In the genomic region with DNA sequence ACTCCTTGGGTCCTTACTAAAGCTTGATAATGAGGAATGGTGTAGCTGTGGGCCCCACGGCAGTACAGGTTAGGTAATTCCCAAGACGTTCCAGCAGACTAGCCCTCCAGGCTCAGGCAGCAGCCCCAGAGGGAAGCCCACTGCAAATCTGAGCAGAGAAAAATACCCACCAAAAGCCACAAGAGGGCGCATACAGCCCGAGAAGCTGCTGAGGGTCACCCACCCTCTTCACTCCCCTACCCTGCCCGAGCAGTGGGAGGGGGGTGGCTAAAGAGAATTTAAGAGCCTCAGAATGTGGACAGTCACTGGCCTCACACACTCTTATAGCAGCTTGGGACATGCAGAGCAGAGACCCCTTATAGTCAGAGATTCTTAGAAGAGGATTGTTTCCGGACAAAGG, we compare ENCODE assay signal across 9 mouse cellular contexts. TPM values are rescaled to one million over a fixed set of nuclear protein-coding genes. Genes with fewer than 3 reads are reported as not detected.
DNase-seq lines count a peak whose midpoint lies in the region; ATAC-seq and TF ChIP-seq lines count a peak whose summit lies in the region.
"Had no signal": no experiment of that assay in that cellular context is flagged by ENCODE, and none has a peak within 500 bp of the region (broad histone marks: within the 10 kb centered on the region; RNA-seq: fewer than 3 reads in every experiment).

No protein-coding gene starts in this region.

- H3K9ac ChIP-seq in forebrain, embryonic 13.5 days: no peak overlapping the region
- no peak overlapping the region for H3K9ac ChIP-seq in neural tube, embryonic 12.5 days
- H3K9ac ChIP-seq: lung, embryonic 15.5 days had no signal

- no peak overlapping the region for H3K27ac ChIP-seq in kidney, adult 2 months (ENCODE audit: insufficient read depth, low read depth, low read length)
- H3K27ac ChIP-seq in forebrain, embryonic 13.5 days: no peak overlapping the region
- H3K27ac ChIP-seq in neural tube, embryonic 12.5 days: no peak overlapping the region
- H3K27ac ChIP-seq: lung, embryonic 15.5 days had no signal

- no peaks in the 10 kb centered on the region for H3K36me3 ChIP-seq in kidney, adult 2 months (ENCODE audit: control insufficient read depth, insufficient read depth, low read length)
- no peaks in the 10 kb centered on the region for H3K36me3 ChIP-seq in forebrain, embryonic 13.5 days (ENCODE audit: poor library complexity, severe bottlenecking)
- no peaks in the 10 kb centered on the region for H3K36me3 ChIP-seq in neural tube, embryonic 12.5 days
- H3K36me3 ChIP-seq: lung, embryonic 15.5 days had no signal

- no peaks in the 10 kb centered on the region for H3K27me3 ChIP-seq in kidney, adult 2 months (replicated peaks; ENCODE audit: control insufficient read depth, insufficient read depth, low read length)
- peaks cover 35% of the 10 kb centered on the region for H3K27me3 ChIP-seq in forebrain, embryonic 13.5 days
- H3K27me3 ChIP-seq in neural tube, embryonic 12.5 days (replicated peaks): peaks cover 34% of the 10 kb centered on the region

- peak; percentile 54 for TF ChIP-seq CTCF in kidney, adult 2 months (conservative IDR thresholded peaks at IDR 0.05; ENCODE audit: insufficient read depth, insufficient read length, low read depth, low read length)

- H3K4me2 ChIP-seq in forebrain, embryonic 13.5 days: no peak overlapping the region
- H3K4me2 ChIP-seq in neural tube, embryonic 12.5 days (replicated peaks): no peak overlapping the region
- H3K4me2 ChIP-seq: lung, embryonic 15.5 days had no signal

- peak; percentile 71 for ATAC-seq in forebrain, embryonic 13.5 days
- 0 out of 2 replicates have a peak, but pooled peaks have one; percentile 6 for ATAC-seq in neural tube, embryonic 12.5 days (ENCODE audit: low FRiP score, low read depth)

- DNase-seq in kidney, adult 2 months: peak; percentile 35
- DNase-seq in kidney, adult 11 months: no peak
- DNase-seq in Muller cell, postnatal 12 days (ENCODE audit: inconsistent ontology term): peak; percentile 40
- DNase-seq in kidney, postnatal 4 days: peak; percentile 68 to 77
- no peak for DNase-seq in ovary, postnatal 10 days (ENCODE audit: low spot score)
- DNase-seq in adrenal gland, postnatal 4 days (ENCODE audit: low spot score in 2 of 2): no peak

- H3K9me3 ChIP-seq in forebrain, embryonic 13.5 days (replicated peaks): no peaks in the 10 kb centered on the region
- H3K9me3 ChIP-seq in neural tube, embryonic 12.5 days: no peaks in the 10 kb centered on the region
- H3K9me3 ChIP-seq: lung, embryonic 15.5 days had no signal

- no peak overlapping the region for H3K4me3 ChIP-seq in kidney, adult 2 months (ENCODE audit: insufficient read depth, low read depth, low read length)
- no peak overlapping the region for H3K4me3 ChIP-seq in forebrain, embryonic 13.5 days
- H3K4me3 ChIP-seq in neural tube, embryonic 12.5 days: no peak overlapping the region
- H3K4me3 ChIP-seq: lung, embryonic 15.5 days had no signal

- no peak for TF ChIP-seq POLR2A in kidney, adult 2 months (IDR thresholded peaks at IDR 0.05; ENCODE audit: low read depth, low read length)

- no peaks in the 10 kb centered on the region for H3K4me1 ChIP-seq in kidney, adult 2 months (ENCODE audit: control insufficient read depth, insufficient read depth, low read length)
- peaks cover 21% of the 10 kb centered on the region for H3K4me1 ChIP-seq in forebrain, embryonic 13.5 days
- H3K4me1 ChIP-seq in neural tube, embryonic 12.5 days: peaks cover 27% of the 10 kb centered on the region

- 19% methylated on average over 6 of the region's 6 CpGs for WGBS in kidney, adult 2 months
- WGBS in forebrain, embryonic 13.5 days: 11% methylated on average over 6 of the region's 6 CpGs
- WGBS in neural tube, embryonic 12.5 days: 11% methylated on average over 6 of the region's 6 CpGs

RNA-seq across cellular contexts. Expression of gene Rin1, which starts 6.0 kb away (rescaled TPM):
- polyA plus RNA-seq in kidney, adult 2 months (2012; rRNA removed): 2.8 and 4.7 TPM in 2 replicates
- polyA plus RNA-seq in forebrain, embryonic 13.5 days (2015; fragmentation: Nextera tagmentation; extraction: Ambion mirVana): 0.62 and 0.78 TPM in 2 replicates
- 2.0 and 2.5 TPM in 2 replicates for polyA plus RNA-seq in neural tube, embryonic 12.5 days (2016; fragmentation: Nextera tagmentation; extraction: Ambion mirVana)
- total RNA-seq in adrenal gland, postnatal 4 days (2021): 1 to 10 TPM; 5.1 TPM

RNA-seq across cellular contexts. Expression of gene Cd248, which starts 11.6 kb away (rescaled TPM):
- polyA plus RNA-seq in kidney, adult 2 months (2012; rRNA removed): 10.7 and 10.8 TPM in 2 replicates
- 7.0 and 7.3 TPM in 2 replicates for polyA plus RNA-seq in forebrain, embryonic 13.5 days (2015; fragmentation: Nextera tagmentation; extraction: Ambion mirVana)
- 22.9 and 26.3 TPM in 2 replicates for polyA plus RNA-seq in neural tube, embryonic 12.5 days (2016; fragmentation: Nextera tagmentation; extraction: Ambion mirVana)
- total RNA-seq in adrenal gland, postnatal 4 days (2021): 10 to 100 TPM; 45.8 to 47.6 TPM

RNA-seq across cellular contexts. Expression of gene Brms1, which starts 15.1 kb away (rescaled TPM):
- polyA plus RNA-seq in kidney, adult 2 months (2012; rRNA removed): 36.5 and 38.7 TPM in 2 replicates
- 56.0 and 63.2 TPM in 2 replicates for polyA plus RNA-seq in forebrain, embryonic 13.5 days (2015; fragmentation: Nextera tagmentation; extraction: Ambion mirVana)
- 58.7 TPM in 2 replicates for polyA plus RNA-seq in neural tube, embryonic 12.5 days (2016; fragmentation: Nextera tagmentation; extraction: Ambion mirVana)
- 10 to 100 TPM; 29.6 to 35.1 TPM for total RNA-seq in adrenal gland, postnatal 4 days (2021)

RNA-seq across cellular contexts. Expression of gene AC124502.3, which starts 17.6 kb away (rescaled TPM):
- polyA plus RNA-seq in kidney, adult 2 months (2012; rRNA removed): 0.46 and 0.66 TPM in 2 replicates
- polyA plus RNA-seq in forebrain, embryonic 13.5 days (2015; fragmentation: Nextera tagmentation; extraction: Ambion mirVana): 3.2 and 3.4 TPM in 2 replicates
- polyA plus RNA-seq in neural tube, embryonic 12.5 days (2016; fragmentation: Nextera tagmentation; extraction: Ambion mirVana): 2.4 and 3.4 TPM in 2 replicates
- total RNA-seq in adrenal gland, postnatal 4 days (2021): 1 to 10 TPM; 1.3 to 2.0 TPM

RNA-seq across cellular contexts. Expression of gene B4gat1, which starts 17.6 kb away (rescaled TPM):
- polyA plus RNA-seq in kidney, adult 2 months (2012; rRNA removed): 45.0 and 50.6 TPM in 2 replicates
- polyA plus RNA-seq in forebrain, embryonic 13.5 days (2015; fragmentation: Nextera tagmentation; extraction: Ambion mirVana): 39.4 and 40.3 TPM in 2 replicates
- 48.2 and 50.0 TPM in 2 replicates for polyA plus RNA-seq in neural tube, embryonic 12.5 days (2016; fragmentation: Nextera tagmentation; extraction: Ambion mirVana)
- total RNA-seq in adrenal gland, postnatal 4 days (2021): 10 to 100 TPM; 48.0 to 49.0 TPM

Comparison
In these comparisons a context has a peak if more than half of its experiments do, and no peak if none do; other contexts are left out.
1. DNase-seq: peak in kidney, adult 2 months (single experiment), Muller cell, postnatal 12 days (single experiment) and kidney, postnatal 4 days (2 of 2); none in kidney, adult 11 months (single experiment), ovary, postnatal 10 days (single experiment) and adrenal gland, postnatal 4 days (0 of 2).